Mouse (Mus musculus) midbrain, embryonic 11.5 days (tissue): ENCODE data around the gene Cpne2. TPM values are rescaled to one million over a fixed set of nuclear protein-coding genes. Genes with fewer than 3 reads are reported as not detected.

ENCODE experiments used
- ATAC-seq: fragments of 200-750 bp; cut with Nextera tagmentation; 2 replicates; pipeline ENCODE4 v1.8.0; 2017; ENCODE audit warnings: moderate TSS enrichment, moderate library complexity; ENCODE audit not compliant: low FRiP score
- DNase-seq: peaks from one replicate; pipeline ENCODE4 v3.0.0; 2015; ENCODE audit warnings: low spot score; ENCODE audit errors: missing footprints
- H3K27ac ChIP-seq: fragments of 300-500 bp; sonication (generic); 2 replicates; pipeline ENCODE4 v1.5.1; 2014; ENCODE audit warnings: low read depth, low read length
- H3K27me3 ChIP-seq: fragments of 300-500 bp; sonication (generic); 2 replicates; pipeline ENCODE4 v1.6.1; 2014; ENCODE audit warnings: mild to moderate bottlenecking, low read length, moderate library complexity, mixed read lengths; ENCODE audit not compliant: control insufficient read depth, insufficient read depth
- H3K36me3 ChIP-seq: fragments of 300-500 bp; sonication (generic); 2 replicates; pipeline ENCODE4 v1.6.1; 2014; ENCODE audit warnings: mild to moderate bottlenecking, low read length, moderate library complexity, mixed read lengths; ENCODE audit not compliant: control insufficient read depth, insufficient read depth
- H3K4me1 ChIP-seq: fragments of 300-500 bp; sonication (generic); 2 replicates; pipeline ENCODE4 v1.6.1; 2014; ENCODE audit warnings: low read length; ENCODE audit not compliant: control insufficient read depth, insufficient read depth
- H3K4me2 ChIP-seq: fragments of 300-500 bp; sonication (generic); 2 replicates; pipeline ENCODE4 v1.6.1; 2014; ENCODE audit warnings: mild to moderate bottlenecking, moderate library complexity
- H3K4me3 ChIP-seq: fragments of 300-500 bp; sonication (generic); 2 replicates; pipeline ENCODE4 v1.5.1; 2014; ENCODE audit warnings: low read depth, low read length
- H3K9ac ChIP-seq: fragments of 300-500 bp; sonication (generic); 2 replicates; pipeline ENCODE4 v1.6.1; 2014; ENCODE audit warnings: low read length
- H3K9me3 ChIP-seq: fragments of 300-500 bp; sonication (generic); 2 replicates; pipeline ENCODE4 v1.6.1; 2016; ENCODE audit warnings: low read length; ENCODE audit not compliant: control insufficient read depth
- WGBS: fragments of 180-500 bp; shearing (Covaris S2); extraction: QIAGEN DNeasy Blood & Tissue Kit; methylation state at CpG from one replicate; pipeline ENCODE4 v1.1.7; 2014; 5-methylcytosine and 5-hydroxymethylcytosine counted together
- polyA plus RNA-seq: library from polyadenylated mRNA; unstranded; fragments of >200 nt; fragmentation: Nextera tagmentation; extraction: Ambion mirVana; gene quantifications from 2 replicates; pipeline ENCODE4 v1.2.1, GENCODE M21; 2014

Cpne2 gene
- 11.1 and 12.4 TPM in 2 replicates for polyA plus RNA-seq

DNA sequence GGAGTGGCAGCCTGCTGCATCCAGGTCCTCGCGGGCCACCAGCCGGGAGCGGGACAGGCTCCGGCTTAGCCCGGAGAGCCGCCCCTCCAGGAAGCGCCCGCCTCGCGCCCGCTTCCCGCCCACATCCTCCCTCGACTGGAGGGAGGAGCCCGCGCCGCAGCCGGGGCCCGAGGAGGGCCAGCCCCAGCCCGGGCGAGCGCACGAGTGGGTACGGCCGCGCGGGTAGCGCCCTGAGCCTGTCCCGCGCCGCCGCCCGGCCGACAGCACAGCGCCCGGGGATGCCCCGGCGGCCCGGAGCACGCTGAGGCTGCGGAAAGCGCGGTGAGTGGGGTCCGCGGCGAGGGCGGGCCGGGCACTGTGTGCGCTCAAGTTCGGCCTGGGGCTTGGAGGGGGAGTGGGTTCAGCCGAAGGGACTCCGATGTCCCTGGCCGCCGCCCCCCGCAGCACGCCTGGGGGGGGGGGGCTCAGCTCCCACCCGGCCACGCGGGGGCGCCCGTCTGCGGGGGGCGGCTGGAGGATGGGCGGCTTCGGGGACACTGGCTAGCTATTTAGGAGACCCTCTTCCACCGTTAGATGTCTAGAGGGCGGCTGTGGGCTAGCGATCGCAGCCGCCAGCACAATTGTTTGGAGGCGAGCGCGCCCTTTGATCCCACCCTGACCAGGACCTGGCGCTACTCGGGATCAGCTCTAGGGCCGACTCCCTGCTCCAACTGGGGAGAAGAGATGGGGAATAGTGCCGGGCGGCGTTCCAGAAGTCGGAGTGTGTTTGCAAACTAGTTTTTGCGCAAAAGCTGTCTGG is at the start of gene Cpne2:
Gene Cpne2 (plus strand): TSS at position 118 of the 799 bp plus-strand sequence.
- peaks cover 14% of the 10 kb centered on the region for H3K4me1 ChIP-seq
- H3K4me3 ChIP-seq: peak within 1 kb of the TSS; percentile 63
- no peaks in the 10 kb centered on the region for H3K9me3 ChIP-seq
- peak; percentile 84 for ATAC-seq
- H3K9ac ChIP-seq: peak within 1 kb of the TSS; percentile 83
- WGBS: under 1% methylated on average over 67 of the region's 81 CpGs
- peaks cover 15% of the 10 kb centered on the region for H3K27me3 ChIP-seq
- no peaks in the 10 kb centered on the region for H3K36me3 ChIP-seq
- peak within 1 kb of the TSS; percentile 90 for H3K4me2 ChIP-seq
- DNase-seq: peak; percentile 94
- no peak within 1 kb of the TSS; the same call in 1 of the 2 replicates for H3K27ac ChIP-seq

DNA sequence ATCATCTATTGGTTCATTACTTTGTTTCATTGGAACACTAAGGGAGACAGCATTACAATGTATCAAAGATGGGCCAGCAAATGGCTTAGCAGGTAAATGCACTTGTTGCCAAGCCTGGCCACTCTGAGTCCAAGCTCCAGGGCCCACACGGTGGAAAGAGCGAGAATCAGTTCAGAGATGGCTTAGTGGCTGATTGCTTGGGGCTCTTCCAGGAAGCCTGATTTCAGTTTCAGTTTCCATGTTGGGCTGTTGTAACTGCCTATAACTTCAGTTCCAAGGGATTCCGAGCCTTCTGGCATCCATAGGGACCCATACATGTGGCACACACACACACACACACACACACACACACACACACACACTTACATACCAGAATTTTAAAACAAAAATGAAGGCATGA is 47.5 kb upstream of the Cpne2 start:
- ATAC-seq (no peak), DNase-seq (no peak)
- Histone ChIP-seq H3K4me3 (no peak overlapping the region), H3K4me2 (no peak overlapping the region), H3K27me3 (no peaks in the 10 kb centered on the region), H3K36me3 (no peaks in the 10 kb centered on the region), H3K9me3 (no peaks in the 10 kb centered on the region), H3K27ac (no peak overlapping the region), H3K4me1 (no peaks in the 10 kb centered on the region), H3K9ac (no peak overlapping the region)
- 75% methylated on average over 3 of the region's 3 CpGs for WGBS

DNA sequence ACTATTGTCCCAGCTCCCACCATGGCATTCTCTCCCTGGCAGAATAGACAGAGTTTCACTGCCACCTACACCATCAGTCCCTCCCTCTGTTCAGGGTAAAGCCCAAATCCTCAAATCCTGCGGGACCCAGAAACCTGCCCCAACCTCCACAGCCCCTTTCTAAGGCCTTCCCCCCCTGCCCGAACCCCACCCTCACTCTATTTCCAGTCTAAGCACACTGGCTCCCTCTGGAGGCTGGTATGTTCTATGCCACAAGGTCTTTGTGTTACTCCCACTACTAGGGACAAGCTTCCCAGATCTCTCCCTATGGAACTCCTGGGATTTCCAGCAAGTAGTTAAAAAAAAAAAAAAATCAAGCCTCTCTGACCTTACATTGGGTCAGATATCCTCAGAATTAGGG is 46.9 kb upstream of the Cpne2 start:
- no peak overlapping the region for H3K4me2 ChIP-seq
- DNase-seq: peak; percentile 84
- no peaks in the 10 kb centered on the region for H3K9me3 ChIP-seq
- H3K4me1 ChIP-seq: no peaks in the 10 kb centered on the region
- no peak overlapping the region for H3K4me3 ChIP-seq
- no peaks in the 10 kb centered on the region for H3K27me3 ChIP-seq
- no peak overlapping the region for H3K27ac ChIP-seq
- WGBS: 13% methylated on average over 2 of the region's 2 CpGs
- ATAC-seq: no peak
- H3K9ac ChIP-seq: no peak overlapping the region
- H3K36me3 ChIP-seq: no peaks in the 10 kb centered on the region

DNA sequence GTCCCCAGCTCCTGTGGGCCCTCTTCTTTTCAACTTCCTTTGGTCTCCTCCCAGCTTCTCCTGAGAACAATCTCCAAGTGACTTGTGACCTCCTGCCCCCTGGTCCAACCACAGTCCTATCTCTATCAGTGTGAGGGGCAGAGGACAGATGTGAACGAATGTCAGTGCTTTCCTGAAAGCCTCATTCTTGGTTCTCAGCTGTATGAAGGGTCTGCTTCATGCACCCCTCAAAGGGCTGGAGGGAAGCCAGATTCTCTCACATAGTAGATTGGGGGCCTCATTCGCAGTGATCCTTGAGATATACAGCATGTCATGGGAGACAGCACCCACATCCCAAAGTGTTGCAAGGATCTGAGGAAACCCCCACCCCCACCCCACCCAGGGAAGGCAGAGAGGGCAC is 44.8 kb upstream of the Cpne2 start:
- H3K9ac ChIP-seq: no peak overlapping the region
- peaks cover 2% of the 10 kb centered on the region; the same call in 1 of the 2 replicates for H3K4me1 ChIP-seq
- WGBS: 60% methylated on average over 2 of the region's 2 CpGs
- no peaks in the 10 kb centered on the region for H3K36me3 ChIP-seq
- no peak for DNase-seq
- no peak for ATAC-seq
- H3K27ac ChIP-seq: no peak overlapping the region
- H3K9me3 ChIP-seq: no peaks in the 10 kb centered on the region
- H3K4me3 ChIP-seq: no peak overlapping the region
- H3K27me3 ChIP-seq: no peaks in the 10 kb centered on the region
- H3K4me2 ChIP-seq: no peak overlapping the region

DNA sequence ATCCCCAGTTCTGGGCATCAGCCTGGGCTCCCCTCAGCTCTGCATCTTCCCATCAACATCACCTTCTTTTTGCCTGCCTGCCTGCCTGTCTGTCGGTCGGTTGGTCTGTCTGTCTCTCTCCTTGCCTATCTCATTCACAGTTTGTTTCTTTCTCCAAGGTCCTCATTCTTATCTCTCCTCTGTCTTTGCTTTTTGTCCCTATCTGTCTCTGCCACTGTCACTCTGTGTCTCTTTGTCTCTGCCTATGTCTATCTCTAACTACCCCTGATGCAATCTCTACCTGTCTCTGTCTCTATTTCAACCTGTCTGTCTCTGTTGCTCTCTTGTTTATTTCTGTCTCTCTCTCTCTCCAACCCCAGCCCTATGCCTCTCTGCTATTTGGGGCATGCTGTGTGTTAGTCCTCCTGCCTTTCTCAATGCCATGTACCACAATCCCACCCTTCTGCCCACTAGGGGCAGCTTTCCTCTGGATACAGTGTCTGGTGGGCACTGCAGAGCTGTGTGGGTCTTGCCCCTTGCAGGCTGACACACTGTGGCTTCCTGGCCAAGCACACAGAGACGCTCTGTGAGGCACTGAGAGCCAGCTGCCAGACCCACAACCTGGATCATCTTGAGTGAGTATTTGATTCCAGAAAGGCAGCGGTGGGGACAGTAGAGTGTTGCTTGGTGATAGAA is 42.8 kb upstream of the Cpne2 start:
- ATAC-seq (no peak), DNase-seq (no peak)
- Histone ChIP-seq H3K27me3 (no peaks in the 10 kb centered on the region; the same call in 1 of the 2 replicates), H3K4me2 (no peak overlapping the region), H3K9me3 (no peaks in the 10 kb centered on the region), H3K27ac (no peak overlapping the region), H3K4me3 (no peak overlapping the region), H3K4me1 (peaks cover 2% of the 10 kb centered on the region; the same call in 1 of the 2 replicates), H3K9ac (no peak overlapping the region), H3K36me3 (no peaks in the 10 kb centered on the region)
- 80% methylated on average over 4 of the region's 4 CpGs for WGBS

DNA sequence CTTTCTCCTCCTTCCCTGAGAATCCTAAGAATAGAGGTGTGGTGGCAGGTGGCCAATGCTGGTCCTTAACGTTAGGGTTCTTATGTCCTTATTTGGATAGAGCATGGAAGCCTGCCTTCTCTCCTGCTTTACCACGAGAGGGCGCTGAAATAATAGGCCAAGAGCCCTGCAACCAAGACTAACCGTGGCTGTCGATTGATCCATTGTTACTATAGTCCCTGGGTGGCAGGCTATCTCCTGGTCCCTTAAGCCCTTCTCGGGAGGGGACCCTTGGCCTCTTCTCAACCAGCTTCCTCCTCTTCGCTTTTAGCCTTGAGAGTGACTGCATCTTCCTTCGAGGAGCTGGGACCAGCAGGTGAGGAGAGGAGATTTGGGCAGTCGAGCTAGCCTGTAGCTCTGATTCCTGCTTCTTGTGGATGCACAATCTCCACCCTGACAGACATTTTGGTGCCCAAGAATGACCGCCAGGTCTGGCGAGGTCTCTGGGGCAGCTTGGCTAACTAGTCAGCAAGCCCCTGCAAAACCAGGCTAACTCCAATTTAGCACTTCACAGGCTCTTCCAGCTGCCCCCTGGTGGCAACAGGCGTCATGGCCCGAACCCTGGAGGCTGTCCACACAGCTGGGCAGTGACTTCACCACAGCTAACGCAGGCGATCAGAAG is 40.6 kb upstream of the Cpne2 start:
- Histone ChIP-seq H3K9me3 (no peaks in the 10 kb centered on the region), H3K27me3 (no peaks in the 10 kb centered on the region; the same call in 1 of the 2 replicates), H3K4me1 (peaks cover 2% of the 10 kb centered on the region; the same call in 1 of the 2 replicates), H3K4me3 (peak overlapping the region; percentile 26), H3K4me2 (peak overlapping the region; percentile 69), H3K9ac (peak overlapping the region; percentile 67), H3K36me3 (no peaks in the 10 kb centered on the region), H3K27ac (no peak overlapping the region)
- ATAC-seq: peak; percentile 89
- 5% methylated on average over 15 of the region's 15 CpGs for WGBS
- peak; percentile 97 for DNase-seq

DNA sequence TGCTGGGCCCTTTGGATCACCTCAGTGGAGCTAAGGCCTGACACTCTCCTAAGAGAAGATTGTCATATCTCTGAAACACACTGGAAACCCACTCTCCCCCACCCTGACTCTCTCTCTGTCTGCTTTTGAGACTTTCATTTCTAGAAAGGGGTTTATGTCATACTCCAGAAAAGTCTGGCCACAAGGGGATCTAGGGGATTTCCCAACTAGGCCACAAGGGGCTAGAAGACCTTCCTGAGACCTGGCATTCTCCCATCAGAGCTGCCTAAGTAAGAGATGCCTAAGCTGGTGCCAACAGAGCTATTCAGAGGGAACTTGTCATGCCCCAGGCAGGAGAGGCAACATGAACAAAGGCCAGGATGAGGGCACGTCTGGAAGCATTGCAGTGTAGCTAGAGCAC is 39.5 kb upstream of the Cpne2 start:
- Histone ChIP-seq H3K4me3 (no peak overlapping the region), H3K9ac (no peak overlapping the region), H3K4me2 (no peak overlapping the region), H3K27me3 (no peaks in the 10 kb centered on the region; the same call in 1 of the 2 replicates), H3K36me3 (no peaks in the 10 kb centered on the region), H3K9me3 (no peaks in the 10 kb centered on the region), H3K27ac (no peak overlapping the region), H3K4me1 (peaks cover 2% of the 10 kb centered on the region; the same call in 1 of the 2 replicates)
- no peak for ATAC-seq
- DNase-seq: no peak
- WGBS: 56% methylated on average over 1 of the region's 1 CpGs

DNA sequence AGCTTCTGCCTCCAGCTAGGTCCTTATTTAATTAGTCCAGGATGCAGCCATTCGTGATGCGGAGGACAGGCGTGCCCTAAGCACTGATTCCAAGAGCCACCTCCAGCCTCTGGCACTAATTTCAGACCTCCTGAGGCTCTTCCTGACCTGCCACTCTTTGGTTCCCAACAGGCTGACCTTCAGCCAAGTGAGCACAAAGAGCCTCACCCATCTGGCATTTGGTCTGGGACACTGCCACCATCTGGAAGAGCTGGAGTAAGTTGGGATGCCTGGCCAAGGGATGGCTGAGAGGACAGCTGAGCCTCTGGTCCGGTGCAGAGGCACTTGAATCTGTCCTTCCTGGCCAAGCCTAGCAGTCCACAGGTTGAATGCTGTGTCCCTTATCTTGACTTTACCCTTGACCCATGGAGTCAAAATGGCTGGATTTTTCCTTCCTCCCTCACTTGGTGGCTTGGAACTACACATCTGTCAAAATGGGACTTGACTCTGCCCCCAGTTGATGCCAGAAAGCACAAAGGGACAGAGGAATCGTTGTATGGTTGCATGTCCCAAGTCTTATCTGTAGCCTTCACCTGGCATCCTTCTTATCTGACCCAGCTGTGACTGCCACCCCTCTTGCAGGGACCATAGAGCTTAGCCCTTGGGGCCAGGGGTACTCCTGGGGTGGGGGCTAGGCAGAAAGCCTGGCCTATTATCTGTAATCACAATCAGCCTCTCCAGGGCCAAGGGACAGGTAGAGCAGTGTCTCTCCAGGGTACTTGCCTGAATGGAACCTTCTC is 17.2 kb upstream of the Cpne2 start:
- no peak overlapping the region for H3K4me3 ChIP-seq
- DNase-seq (no peak), ATAC-seq (no peak)
- WGBS: 61% methylated on average over 5 of the region's 5 CpGs
- no peak overlapping the region for H3K27ac ChIP-seq
- H3K27me3 ChIP-seq: no peaks in the 10 kb centered on the region
- H3K9ac ChIP-seq: no peak overlapping the region
- no peaks in the 10 kb centered on the region for H3K9me3 ChIP-seq
- no peaks in the 10 kb centered on the region for H3K4me1 ChIP-seq
- H3K4me2 ChIP-seq: no peak overlapping the region
- no peaks in the 10 kb centered on the region for H3K36me3 ChIP-seq
